Mouse (Mus musculus) heart, embryonic 10.5 days (tissue): ENCODE results near the gene Ncoa5. TPM values are rescaled to one million over a fixed set of nuclear protein-coding genes. Genes with fewer than 3 reads are reported as not detected.

ENCODE experiments used
- DNase-seq: peaks from one replicate; pipeline ENCODE4 v3.0.0-alpha.2; 2017; ENCODE audit warnings: low spot score
- H3K27ac ChIP-seq: fragments of 300-500 bp; sonication (generic); 2 replicates; pipeline ENCODE4 v1.5.1; 2016; ENCODE audit warnings: mild to moderate bottlenecking
- H3K27me3 ChIP-seq: fragments of 300-500 bp; sonication (generic); 2 replicates; pipeline ENCODE4 v1.6.1; 2016; ENCODE audit warnings: mild to moderate bottlenecking; ENCODE audit not compliant: poor library complexity, insufficient read depth, severe bottlenecking
- H3K36me3 ChIP-seq: fragments of 300-500 bp; sonication (generic); 2 replicates; pipeline ENCODE4 v1.6.1; 2016; ENCODE audit warnings: mild to moderate bottlenecking, moderate library complexity
- H3K4me1 ChIP-seq: fragments of 300-500 bp; sonication (generic); 2 replicates; pipeline ENCODE4 v1.6.1; 2016; ENCODE audit warnings: mild to moderate bottlenecking
- H3K4me3 ChIP-seq: fragments of 300-500 bp; sonication (generic); 2 replicates; pipeline ENCODE4 v1.5.1; 2016; ENCODE audit warnings: mild to moderate bottlenecking, moderate library complexity
- H3K9me3 ChIP-seq: fragments of 300-500 bp; sonication (generic); 2 replicates; pipeline ENCODE4 v1.6.1; 2016; ENCODE audit warnings: mild to moderate bottlenecking, moderate library complexity
- WGBS: fragments of 180-500 bp; shearing (Covaris S2); methylation state at CpG from one replicate; pipeline ENCODE4 v1.1.7; 2016; 5-methylcytosine and 5-hydroxymethylcytosine counted together
- polyA plus RNA-seq: library from polyadenylated mRNA; unstranded; fragments of >200 nt; fragmentation: Nextera tagmentation; extraction: Ambion mirVana; gene quantifications from 2 replicates; pipeline ENCODE4 v1.2.1, GENCODE M21; 2016

Gene Ncoa5
- polyA plus RNA-seq, 1 experiment from 2014 or later = 64.2 TPM

DNA sequence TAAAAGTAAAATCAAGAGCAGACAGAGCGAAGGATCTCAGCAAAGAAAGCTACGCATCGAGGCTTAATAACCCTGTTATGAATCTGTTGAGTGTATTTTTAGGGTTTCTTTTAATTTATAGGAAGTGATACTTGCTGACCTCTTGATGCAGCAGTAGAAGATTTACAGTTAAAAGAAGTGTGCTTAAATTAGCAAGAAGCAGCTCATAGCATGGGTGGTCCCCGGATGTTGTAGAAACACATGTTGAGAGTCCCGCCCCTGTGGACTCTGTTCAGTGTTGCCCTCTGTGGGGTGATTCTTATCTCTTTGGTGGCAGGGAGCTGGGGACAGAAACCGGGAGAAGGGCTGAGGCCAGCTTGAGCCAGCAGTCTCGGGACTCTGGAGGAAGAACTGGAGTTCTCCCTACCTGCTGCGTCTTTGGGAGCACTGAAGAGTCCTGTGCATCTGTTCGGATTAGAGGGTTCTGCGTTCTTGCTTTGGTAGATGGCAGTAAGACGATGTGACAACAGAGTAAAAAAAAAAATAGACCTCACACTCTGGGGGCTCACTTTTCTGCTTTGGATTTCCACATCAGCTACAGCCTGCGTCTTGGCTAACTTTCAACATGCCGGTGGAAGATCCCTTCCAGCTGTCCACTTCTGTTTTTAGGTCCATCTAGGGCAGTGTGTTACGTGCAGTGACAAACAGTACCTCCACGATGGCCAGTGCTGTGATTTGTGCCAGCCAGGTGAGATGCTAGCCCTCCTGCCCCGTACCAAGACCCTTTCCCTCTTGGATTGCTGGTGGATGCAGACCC is 27.2 kb upstream of the Ncoa5 start:
- Histone ChIP-seq H3K27me3 (peaks cover 20% of the 10 kb centered on the region), H3K4me1 (no peaks in the 10 kb centered on the region), H3K4me3 (no peak overlapping the region), H3K9me3 (no peaks in the 10 kb centered on the region), H3K36me3 (no peaks in the 10 kb centered on the region), H3K27ac (no peak overlapping the region)
- WGBS = 74% methylated on average over 16 of the region's 16 CpGs
- no peak for DNase-seq

DNA sequence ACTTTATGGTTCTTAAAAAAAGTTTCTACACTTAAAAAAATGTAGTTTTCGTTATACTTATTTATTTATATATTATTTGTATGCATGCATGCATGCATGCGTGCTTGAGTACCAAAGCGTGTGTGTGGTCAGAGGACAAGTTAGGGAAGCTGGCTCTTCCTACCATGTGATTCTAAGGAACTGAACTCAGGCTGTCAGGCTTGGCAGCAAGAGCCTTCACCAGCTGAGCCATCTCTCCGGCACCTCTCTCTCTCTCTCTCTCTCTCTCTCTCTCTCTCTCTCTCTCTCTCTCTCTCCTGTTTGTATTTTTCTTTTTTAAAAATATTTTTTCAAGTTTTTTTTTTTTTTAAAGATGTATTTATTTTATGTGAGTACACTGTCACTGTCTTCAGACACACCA is 25.3 kb upstream of the Ncoa5 start:
- WGBS = 84% methylated on average over 4 of the region's 4 CpGs
- Histone ChIP-seq H3K4me1 (peaks cover 15% of the 10 kb centered on the region), H3K27ac (no peak overlapping the region), H3K4me3 (no peak overlapping the region), H3K9me3 (no peaks in the 10 kb centered on the region), H3K36me3 (no peaks in the 10 kb centered on the region), H3K27me3 (peaks cover 16% of the 10 kb centered on the region)
- no peak for DNase-seq

DNA sequence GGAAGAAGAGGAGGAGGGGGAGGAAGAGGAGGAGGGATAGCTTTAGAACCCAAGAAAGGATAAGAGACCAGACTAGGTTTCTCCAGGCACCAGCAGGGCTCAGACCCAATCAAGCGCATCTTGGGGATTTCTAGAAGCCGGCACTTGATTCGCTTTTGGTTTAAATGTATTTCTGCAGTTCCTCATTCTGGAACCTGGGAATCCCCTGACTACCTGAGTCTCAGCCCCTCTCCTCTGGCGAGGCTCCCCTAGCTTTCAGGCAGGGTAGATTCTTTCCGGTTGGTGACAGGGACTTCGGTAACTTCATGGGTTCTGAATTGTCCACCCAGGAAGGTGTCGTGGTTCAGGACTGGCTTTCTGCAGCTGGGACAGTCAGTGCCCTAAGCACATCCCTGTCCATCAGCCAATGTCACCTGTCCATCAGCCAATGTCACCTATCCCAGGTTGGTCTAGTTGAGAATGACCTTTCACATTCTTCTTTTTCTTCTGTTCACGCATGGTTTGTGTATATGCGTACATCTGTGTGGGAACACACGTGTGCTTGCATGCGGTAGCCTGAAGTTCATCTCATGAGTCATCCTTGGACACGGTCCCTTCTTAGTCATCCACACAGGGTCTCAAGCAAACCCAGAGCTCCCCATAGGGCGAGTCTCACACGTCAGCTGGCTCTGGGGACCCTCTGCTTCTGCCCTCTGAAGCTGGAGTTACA is 21.9 kb upstream of the Ncoa5 start:
- no peaks in the 10 kb centered on the region for H3K9me3 ChIP-seq
- peak overlapping the region; percentile 54 for H3K4me3 ChIP-seq
- no peaks in the 10 kb centered on the region for H3K36me3 ChIP-seq
- H3K27ac ChIP-seq = no peak overlapping the region
- peaks cover 23% of the 10 kb centered on the region for H3K4me1 ChIP-seq
- peaks cover 10% of the 10 kb centered on the region for H3K27me3 ChIP-seq
- DNase-seq = no peak
- 70% methylated on average over 14 of the region's 14 CpGs for WGBS

DNA sequence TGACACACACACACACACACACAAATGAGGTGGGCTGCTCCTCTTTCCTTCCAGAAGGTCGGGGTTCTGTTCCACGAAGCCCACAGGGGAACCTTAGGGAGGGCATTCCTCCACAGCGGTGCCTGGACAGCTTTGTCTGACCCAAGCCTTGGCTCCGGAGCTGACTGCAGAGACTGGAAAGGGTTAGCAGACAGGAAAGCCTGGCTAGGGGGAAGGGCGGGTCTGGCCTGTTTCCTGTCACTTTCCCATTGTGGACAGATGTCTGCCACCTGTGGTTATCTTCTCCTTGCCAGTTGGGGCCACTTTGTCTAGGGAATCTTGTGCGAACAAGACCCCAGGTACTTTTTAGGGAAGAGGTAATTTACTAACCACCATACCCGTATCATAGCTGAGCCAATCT is 21.2 kb upstream of the Ncoa5 start:
- Histone ChIP-seq H3K4me3 (peak overlapping the region; percentile 54), H3K9me3 (no peaks in the 10 kb centered on the region), H3K27me3 (peaks cover 15% of the 10 kb centered on the region), H3K4me1 (peaks cover 28% of the 10 kb centered on the region), H3K27ac (peak overlapping the region; percentile 60; the same call in 1 of the 2 replicates), H3K36me3 (no peaks in the 10 kb centered on the region)
- 2% methylated on average over 7 of the region's 7 CpGs for WGBS
- DNase-seq = no peak

DNA sequence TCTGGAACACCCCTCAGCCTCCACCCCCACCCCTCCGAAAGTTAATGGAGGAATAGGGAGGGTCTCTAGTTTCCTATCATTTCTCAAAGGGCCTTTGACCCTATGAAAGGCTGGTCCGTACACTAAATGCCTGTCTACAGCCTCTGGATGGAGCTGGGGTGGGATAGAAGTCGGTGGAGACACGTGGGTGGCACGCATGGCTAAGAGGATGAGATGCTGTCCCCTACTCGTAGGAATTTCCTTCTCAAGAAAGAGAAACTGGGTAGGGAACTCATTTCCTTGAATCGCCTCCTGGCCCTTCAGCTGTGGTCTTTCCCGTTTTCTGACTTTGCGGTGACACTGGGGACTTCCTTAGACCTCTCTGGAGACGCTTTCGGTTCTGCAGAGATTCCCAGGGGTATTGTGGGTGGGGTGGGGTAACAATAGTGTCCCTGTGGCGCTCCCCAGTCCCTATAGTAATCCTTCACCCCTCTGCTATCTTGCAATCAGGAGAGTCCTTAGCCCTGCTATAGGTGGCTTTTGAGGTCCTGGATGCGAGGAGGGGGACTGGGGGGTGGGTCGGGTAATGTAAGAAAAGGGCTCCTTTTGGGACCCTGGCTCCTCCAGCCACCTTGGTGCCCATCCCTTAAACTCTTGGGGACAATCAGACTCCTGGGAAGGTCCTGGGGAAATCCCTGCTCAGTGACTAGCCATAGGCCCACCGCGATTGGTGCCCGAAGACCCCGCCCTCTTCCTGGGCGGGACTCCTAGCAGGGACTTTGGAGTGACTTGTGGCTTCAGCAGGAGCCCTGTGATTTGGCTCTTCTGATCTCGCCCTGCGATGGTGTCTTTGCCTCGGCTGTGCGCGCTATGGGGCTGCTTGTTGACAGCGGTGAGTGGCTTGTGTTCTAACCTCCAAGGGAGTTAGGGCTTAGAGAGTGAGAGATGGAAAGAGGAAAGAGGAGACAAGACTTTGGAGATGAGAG is 20.5 kb upstream of the Ncoa5 start, which contains the start of gene Cd40:
Gene Cd40 (plus strand): TSS at position 740 of the 965 bp plus-strand sequence.
- Histone ChIP-seq H3K27me3 (peaks cover 21% of the 10 kb centered on the region), H3K4me3 (peak within 1 kb of the TSS; percentile 54), H3K36me3 (no peaks in the 10 kb centered on the region), H3K9me3 (no peaks in the 10 kb centered on the region), H3K4me1 (peaks cover 28% of the 10 kb centered on the region), H3K27ac (peak within 1 kb of the TSS; percentile 60)
- peak; percentile 89 for DNase-seq
- WGBS = 9% methylated on average over 25 of the region's 25 CpGs

DNA sequence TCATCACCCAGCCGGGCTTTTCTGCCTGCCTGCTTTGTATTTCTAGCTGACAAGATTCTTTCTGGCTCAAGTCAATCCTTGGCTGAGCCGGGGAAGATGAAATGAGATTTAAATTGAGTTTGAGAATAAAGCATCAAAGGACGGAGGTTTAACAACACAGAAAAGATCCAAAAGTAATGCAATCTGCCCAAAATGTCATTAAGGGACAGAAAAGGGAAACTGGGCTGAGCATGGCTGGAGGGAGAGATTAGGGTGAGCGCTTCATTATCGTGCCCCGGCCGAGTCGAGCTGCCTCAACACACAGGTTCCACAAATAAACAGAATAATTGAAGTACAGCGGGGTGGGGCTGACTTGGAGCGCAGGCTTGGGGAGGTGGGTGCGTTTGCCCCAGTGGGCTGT is 16.9 kb upstream of the Ncoa5 start:
- WGBS = 38% methylated on average over 11 of the region's 11 CpGs
- Histone ChIP-seq H3K4me1 (peaks cover 28% of the 10 kb centered on the region), H3K36me3 (no peaks in the 10 kb centered on the region), H3K27ac (no peak overlapping the region), H3K4me3 (no peak overlapping the region), H3K27me3 (peaks cover 11% of the 10 kb centered on the region; the same call in 1 of the 2 replicates), H3K9me3 (no peaks in the 10 kb centered on the region)
- no peak for DNase-seq

DNA sequence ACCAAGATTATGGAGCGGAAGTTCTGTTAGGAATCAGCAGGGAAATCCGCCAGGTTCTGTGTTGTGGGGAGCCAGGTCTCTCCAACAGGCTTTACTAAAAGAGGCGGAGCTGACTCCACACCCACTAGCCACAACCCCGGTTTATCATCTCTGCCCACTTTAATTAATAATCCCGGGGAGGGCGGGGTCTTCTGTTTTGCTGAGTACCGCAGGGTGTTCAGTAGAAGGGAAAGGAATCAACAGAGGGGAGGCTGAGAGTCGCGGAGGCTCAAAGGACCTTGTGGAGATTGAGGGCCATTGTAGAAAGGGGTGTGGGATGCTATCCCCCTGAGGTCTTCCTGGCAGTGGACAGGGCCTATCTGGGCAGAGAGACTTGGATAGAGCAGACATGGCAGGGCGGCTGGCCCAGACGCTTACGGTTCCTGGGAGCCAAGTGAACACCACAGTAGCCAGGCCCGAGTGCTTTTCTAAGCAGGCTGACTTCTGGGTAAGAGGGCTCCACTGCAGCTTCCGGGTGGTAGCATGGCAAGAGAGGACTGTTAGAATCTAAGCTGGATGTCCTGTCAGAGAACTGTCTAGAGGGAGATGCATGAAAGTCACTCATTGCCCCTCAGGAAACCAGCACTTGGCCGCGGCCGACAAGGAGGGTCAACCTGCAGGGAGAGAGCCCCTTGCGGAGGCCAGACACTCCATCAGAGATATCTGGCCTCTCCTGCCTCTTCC is 16.3 kb upstream of the Ncoa5 start:
- 65% methylated on average over 18 of the region's 18 CpGs for WGBS
- H3K27ac ChIP-seq = no peak overlapping the region

DNA sequence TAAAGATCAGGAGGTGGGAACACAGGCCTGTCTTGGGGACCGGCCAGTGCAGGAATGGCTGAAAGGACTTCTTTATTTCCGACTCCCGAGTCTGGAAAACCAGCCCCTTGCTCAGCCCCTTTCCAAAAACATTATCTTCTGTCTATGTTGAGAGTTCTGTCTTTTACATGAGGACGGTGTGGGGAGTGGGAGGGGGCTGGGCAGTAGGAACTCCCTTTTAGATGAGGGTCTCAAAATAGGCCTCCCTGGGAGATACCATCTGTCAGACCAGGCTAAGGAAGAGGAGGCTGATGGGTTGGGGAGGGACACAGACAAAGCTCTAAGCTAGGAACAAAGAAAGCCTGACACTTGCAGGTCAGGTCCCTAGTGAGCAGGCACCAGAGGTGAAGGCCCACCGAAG is 14.4 kb upstream of the Ncoa5 start:
- H3K27me3 ChIP-seq = peaks cover 17% of the 10 kb centered on the region; the same call in 1 of the 2 replicates

More for the DNA sequence above, 16.3 kb upstream of the Ncoa5 start:
- H3K4me3 ChIP-seq = no peak overlapping the region
- DNase-seq = no peak
- H3K4me1 ChIP-seq = peaks cover 23% of the 10 kb centered on the region
- peaks cover 11% of the 10 kb centered on the region; the same call in 1 of the 2 replicates for H3K27me3 ChIP-seq
- H3K9me3 ChIP-seq = no peaks in the 10 kb centered on the region
- H3K36me3 ChIP-seq = no peaks in the 10 kb centered on the region

DNA sequence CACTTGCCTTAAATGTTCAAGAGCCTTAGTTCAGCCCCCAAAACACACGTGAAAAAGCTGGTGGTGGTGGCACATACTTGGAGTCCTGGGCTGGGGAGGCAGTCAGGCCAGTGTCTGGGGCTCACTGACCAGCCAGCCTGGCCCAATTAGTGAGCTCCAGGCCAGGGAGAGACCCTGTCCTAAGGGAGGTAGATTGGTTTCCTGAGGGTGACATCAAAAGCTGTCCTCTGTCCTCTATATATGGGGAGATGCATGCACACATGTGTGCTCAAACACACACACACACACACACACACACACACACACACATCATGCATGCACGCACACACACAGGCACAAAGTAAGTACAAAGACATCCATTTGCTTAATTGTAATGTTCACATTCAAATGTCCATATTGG is 9.1 kb upstream of the Ncoa5 start:
- Histone ChIP-seq H3K36me3 (no peaks in the 10 kb centered on the region), H3K4me3 (no peak overlapping the region), H3K27me3 (peaks cover 26% of the 10 kb centered on the region), H3K4me1 (0 out of 2 replicates have a peak, but pooled peaks cover 5% of the 10 kb centered on the region), H3K9me3 (no peaks in the 10 kb centered on the region), H3K27ac (no peak overlapping the region)
- no peak for DNase-seq
- 49% methylated on average over 2 of the region's 2 CpGs for whole genome bisulfite sequencing

More for the DNA sequence above, 14.4 kb upstream of the Ncoa5 start:
- Histone ChIP-seq H3K9me3 (no peaks in the 10 kb centered on the region), H3K4me3 (no peak overlapping the region), H3K4me1 (peaks cover 10% of the 10 kb centered on the region; the same call in 1 of the 2 replicates), H3K27ac (no peak overlapping the region), H3K36me3 (no peaks in the 10 kb centered on the region)
- no peak for DNase-seq
- 47% methylated on average over 5 of the region's 5 CpGs for WGBS

DNA sequence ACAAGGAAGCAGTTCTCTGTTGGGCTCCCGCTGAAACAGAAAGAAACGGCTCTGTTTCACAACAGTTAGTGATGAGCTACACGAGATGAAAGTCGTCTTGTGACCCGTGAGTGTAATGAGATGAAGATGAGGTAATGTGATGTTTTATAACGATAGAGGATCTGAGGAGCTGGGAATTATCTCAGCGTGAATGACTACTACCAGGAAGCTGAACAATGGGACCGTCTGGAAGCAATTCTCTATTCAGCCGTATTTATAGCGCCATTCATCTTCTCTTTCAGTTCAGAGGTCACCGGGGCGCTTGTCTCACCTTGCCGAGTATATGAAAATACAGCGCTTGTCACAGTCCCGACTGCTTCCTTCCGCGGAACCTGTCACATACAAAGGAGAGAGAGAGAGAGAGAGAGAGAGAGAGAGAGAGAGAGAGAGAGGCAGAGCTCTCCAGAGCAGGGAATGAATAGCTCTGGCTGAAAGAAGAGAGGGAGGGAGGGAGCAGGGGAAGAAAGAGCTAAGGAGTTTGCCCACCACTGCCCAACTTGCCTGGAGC is 8.5 kb upstream of the Ncoa5 start:
- Histone ChIP-seq H3K27me3 (peaks cover 26% of the 10 kb centered on the region; the same call in 1 of the 2 replicates), H3K27ac (no peak overlapping the region), H3K36me3 (no peaks in the 10 kb centered on the region), H3K9me3 (no peaks in the 10 kb centered on the region), H3K4me3 (no peak overlapping the region), H3K4me1 (0 out of 2 replicates have a peak, but pooled peaks cover 5% of the 10 kb centered on the region)
- 40% methylated on average over 17 of the region's 17 CpGs for WGBS
- no peak for DNase-seq

DNA sequence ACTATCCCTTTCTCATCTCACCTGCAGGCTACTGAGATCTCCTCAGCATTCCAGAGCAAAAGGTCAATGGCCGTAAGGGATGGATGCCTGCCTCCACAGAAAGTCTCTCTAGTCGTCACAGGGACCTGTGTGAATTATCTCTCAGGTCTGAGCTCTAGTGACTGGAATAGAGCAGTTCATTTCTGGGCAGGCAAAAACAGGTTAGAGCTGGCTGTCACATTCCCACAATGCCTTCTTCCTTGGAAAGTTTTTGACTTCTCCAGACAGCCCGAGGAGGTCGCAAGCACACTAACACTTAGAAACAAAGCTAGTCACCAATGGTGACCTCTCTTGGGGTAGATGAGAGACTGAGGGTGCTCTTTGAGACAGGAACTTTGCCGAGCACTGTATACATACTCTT is 7.5 kb upstream of the Ncoa5 start:
- 0 out of 2 replicates have a peak, but pooled peaks cover 5% of the 10 kb centered on the region for H3K4me1 ChIP-seq
- no peaks in the 10 kb centered on the region for H3K36me3 ChIP-seq
- H3K9me3 ChIP-seq = no peaks in the 10 kb centered on the region
- H3K27ac ChIP-seq = no peak overlapping the region
- peaks cover 26% of the 10 kb centered on the region; the same call in 1 of the 2 replicates for H3K27me3 ChIP-seq
- WGBS = 72% methylated on average over 5 of the region's 5 CpGs
- H3K4me3 ChIP-seq = no peak overlapping the region
- no peak for DNase-seq
